Mouse (Mus musculus) CH12.LX (cell line): Measurements from ENCODE around the gene Gsap. TPM values are rescaled to one million over a fixed set of nuclear protein-coding genes. Genes with fewer than 3 reads are reported as not detected.

Experiments used
- DNase-seq: peaks from one replicate; pipeline ENCODE4 v3.0.0-alpha.2; 2013; ENCODE audit errors: extremely low read depth
- H3K27ac ChIP-seq: 2 replicates; pipeline ENCODE4 v1.5.1; 2012; ENCODE audit warnings: low read depth, mild to moderate bottlenecking, control low read depth, moderate library complexity; ENCODE audit not compliant: insufficient read depth
- H3K27me3 ChIP-seq: replicated peaks from 2 replicates; pipeline ENCODE3; 2012; ENCODE audit warnings: inconsistent platforms
- H3K36me3 ChIP-seq, 2 experiments: replicated peaks in 1 of 2; 2 replicates each; pipeline versions ENCODE3 to v1.6.1; 2012; ENCODE audit warnings: inconsistent platforms in 1 of 2, low read length in 1 of 2, mild to moderate bottlenecking in 1 of 2, mixed read lengths in 1 of 2, moderate library complexity in 1 of 2; ENCODE audit not compliant: control insufficient read depth in 1 of 2, insufficient read depth in 1 of 2
- H3K4me1 ChIP-seq, 2 experiments: 2 replicates each; pipeline ENCODE4 v1.6.1; 2012; ENCODE audit warnings: inconsistent platforms in 1 of 2, moderate library complexity in 1 of 2; ENCODE audit not compliant: insufficient read depth in 2 of 2, control insufficient read depth in 1 of 2
- H3K4me2 ChIP-seq: 2 replicates; pipeline ENCODE4 v1.6.1; 2012; ENCODE audit warnings: low read depth, mild to moderate bottlenecking, control low read depth; ENCODE audit not compliant: poor library complexity, insufficient read depth, severe bottlenecking
- H3K4me3 ChIP-seq, 3 experiments: fragments of 150-350 bp in 1 of 3; sonication (generic) in 1 of 3; replicated peaks in 1 of 3; 2 replicates each; pipeline versions ENCODE3 to v1.5.1; 2011 to 2012; ENCODE audit warnings: low read depth in 2 of 3, low read length in 2 of 3, mild to moderate bottlenecking in 2 of 3, moderate library complexity in 2 of 3, control low read depth in 1 of 3, improper control_type of control experiment in 1 of 3, inconsistent platforms in 1 of 3, mixed read lengths in 1 of 3; ENCODE audit not compliant: poor library complexity in 1 of 3
- H3K79me2 ChIP-seq: replicated peaks from 2 replicates; pipeline ENCODE4 v1.6.1; 2012; ENCODE audit warnings: mild to moderate bottlenecking, moderate library complexity; ENCODE audit not compliant: control insufficient read depth, poor library complexity, insufficient read depth, severe bottlenecking; ENCODE audit errors: extremely low read depth
- H3K9ac ChIP-seq: 2 replicates; pipeline ENCODE4 v1.6.1; 2012; ENCODE audit warnings: low read depth, mild to moderate bottlenecking, control low read depth, moderate library complexity; ENCODE audit not compliant: insufficient read depth
- H3K9me3 ChIP-seq: replicated peaks from 2 replicates; pipeline ENCODE3; 2012; ENCODE audit warnings: low read length, inconsistent platforms, mixed read lengths
- CHD1 ChIP-seq: IDR thresholded peaks from 2 replicates; pipeline ENCODE4 v1.6.1; 2012; ENCODE audit warnings: low read depth, low read length, improper control_type of control experiment, inconsistent platforms
- CTCF ChIP-seq, 2 experiments: IDR thresholded peaks in 1 of 2; conservative IDR thresholded peaks in 1 of 2; 2 replicates each; pipeline ENCODE4 v1.5.1; 2011 to 2012; ENCODE audit warnings: low read depth in 2 of 2, low read length in 2 of 2, improper control_type of control experiment in 1 of 2, inconsistent platforms in 1 of 2, mild to moderate bottlenecking in 1 of 2, moderate library complexity in 1 of 2
- EP300 ChIP-seq: IDR thresholded peaks from 2 replicates; pipeline ENCODE4 v1.6.1; 2011; ENCODE audit warnings: low read length, improper control_type of control experiment
- ETS1 ChIP-seq: conservative IDR thresholded peaks from 2 replicates; pipeline ENCODE4 v1.6.1; 2012; ENCODE audit warnings: low read depth, mild to moderate bottlenecking, inconsistent platforms, low read length, improper control_type of control experiment, moderate library complexity
- GABPA ChIP-seq: IDR thresholded peaks from 2 replicates; pipeline ENCODE4 v1.6.1; 2012; ENCODE audit warnings: low read depth, low read length, improper control_type of control experiment, inconsistent platforms; ENCODE audit not compliant: insufficient replicate concordance
- HCFC1 ChIP-seq: IDR thresholded peaks from 2 replicates; pipeline ENCODE4 v1.6.1; 2012; ENCODE audit warnings: low read depth, mild to moderate bottlenecking, inconsistent platforms, low read length, improper control_type of control experiment
- IRF4 ChIP-seq: IDR thresholded peaks from 2 replicates; pipeline ENCODE4 v1.6.1; 2014; ENCODE audit warnings: low read depth, mild to moderate bottlenecking, inconsistent platforms, low read length, improper control_type of control experiment
- JUND ChIP-seq: conservative IDR thresholded peaks from 2 replicates; pipeline ENCODE4 v1.6.1; 2011; ENCODE audit warnings: low read depth, low read length, improper control_type of control experiment
- KAT2A ChIP-seq: IDR thresholded peaks from 2 replicates; pipeline ENCODE4 v1.6.1; 2012; ENCODE audit warnings: low read length, improper control_type of control experiment, inconsistent platforms; ENCODE audit not compliant: insufficient replicate concordance
- MAFK ChIP-seq: IDR thresholded peaks from 2 replicates; pipeline ENCODE4 v1.6.1; 2011; ENCODE audit warnings: low read length, improper control_type of control experiment; ENCODE audit not compliant: insufficient replicate concordance
- MAX ChIP-seq: IDR thresholded peaks from 2 replicates; pipeline ENCODE4 v1.6.1; 2011; ENCODE audit warnings: low read length, improper control_type of control experiment
- MAZ ChIP-seq: IDR thresholded peaks from 2 replicates; pipeline ENCODE4 v1.6.1; 2012; ENCODE audit warnings: low read depth, mild to moderate bottlenecking, inconsistent platforms, low read length, improper control_type of control experiment, moderate library complexity
- MEF2A ChIP-seq: IDR thresholded peaks from 2 replicates; pipeline ENCODE4 v1.6.1; 2014; ENCODE audit warnings: low read depth, mild to moderate bottlenecking, inconsistent platforms, low read length, improper control_type of control experiment, borderline replicate concordance
- MXI1 ChIP-seq: IDR thresholded peaks from 2 replicates; pipeline ENCODE4 v1.6.1; 2011; ENCODE audit warnings: mild to moderate bottlenecking, low read depth, low read length, improper control_type of control experiment
- MYC ChIP-seq: IDR thresholded peaks from 2 replicates; pipeline ENCODE4 v1.6.1; 2011; ENCODE audit warnings: low read depth, mild to moderate bottlenecking, improper control_type of control experiment, low read length
- NRF1 ChIP-seq: IDR thresholded peaks from 2 replicates; pipeline ENCODE4 v1.6.1; 2014; ENCODE audit warnings: low read depth, mild to moderate bottlenecking, inconsistent platforms, low read length, improper control_type of control experiment, moderate library complexity
- PAX5 ChIP-seq: IDR thresholded peaks from 2 replicates; pipeline ENCODE4 v1.6.1; 2012; ENCODE audit warnings: low read length, inconsistent platforms, mixed read lengths
- POLR2A ChIP-seq: IDR thresholded peaks from 2 replicates; pipeline ENCODE4 v1.6.1; 2011; ENCODE audit warnings: low read depth, mild to moderate bottlenecking, improper control_type of control experiment, low read length
- RAD21 ChIP-seq: IDR thresholded peaks from 2 replicates; pipeline ENCODE4 v1.6.1; 2011; ENCODE audit warnings: low read depth, mild to moderate bottlenecking, low read length, improper control_type of control experiment, moderate library complexity
- SIN3A ChIP-seq: IDR thresholded peaks from 2 replicates; pipeline ENCODE4 v1.6.1; 2012; ENCODE audit warnings: low read length, improper control_type of control experiment, inconsistent platforms
- SMC3 ChIP-seq: IDR thresholded peaks from 2 replicates; pipeline ENCODE4 v1.6.1; 2011; ENCODE audit warnings: low read depth, low read length, improper control_type of control experiment
- TBP ChIP-seq: conservative IDR thresholded peaks from 2 replicates; pipeline ENCODE4 v1.6.1; 2011; ENCODE audit warnings: low read depth, low read length, improper control_type of control experiment
- TCF12 ChIP-seq: IDR thresholded peaks from 2 replicates; pipeline ENCODE4 v1.6.1; 2014; ENCODE audit warnings: low read depth, mild to moderate bottlenecking, inconsistent platforms, low read length, improper control_type of control experiment
- UBTF ChIP-seq: IDR thresholded peaks from 2 replicates; pipeline ENCODE4 v1.6.1; 2012; ENCODE audit warnings: low read depth, mild to moderate bottlenecking, inconsistent platforms, low read length, improper control_type of control experiment, moderate library complexity
- USF1 ChIP-seq: IDR thresholded peaks from 2 replicates; pipeline ENCODE4 v1.6.1; 2014; ENCODE audit warnings: low read depth, mild to moderate bottlenecking, inconsistent platforms, low read length, improper control_type of control experiment
- USF2 ChIP-seq: conservative IDR thresholded peaks from 2 replicates; pipeline ENCODE4 v1.6.1; 2011; ENCODE audit warnings: low read depth, low read length, improper control_type of control experiment
- ZKSCAN1 ChIP-seq: IDR thresholded peaks from 2 replicates; pipeline ENCODE4 v1.6.1; 2012; ENCODE audit warnings: low read depth, inconsistent platforms, low read length, improper control_type of control experiment, borderline replicate concordance
- ZNF384 ChIP-seq: IDR thresholded peaks from 2 replicates; pipeline ENCODE4 v1.6.1; 2012; ENCODE audit warnings: low read depth, low read length, improper control_type of control experiment, inconsistent platforms
- dilution Hi-C: fragments of 300-500 bp; cut with MboI; formaldehyde crosslinking; loops from 2 replicates; pipeline ENCODE4 v1.14.3; 2020; ENCODE audit warnings: low sequenced_read_pairs; ENCODE audit not compliant: extremely low pct_unique_long_range_greater_than_20kb, extremely low pct_ligation_motif_present
- in situ Hi-C: fragments of 300-500 bp; cut with MboI; formaldehyde crosslinking; loops from 3 replicates; pipeline ENCODE4 v1.14.3; 2019; ENCODE audit warnings: low sequenced_read_pairs, low pct_ligation_motif_present, low pct_unique_long_range_greater_than_20kb, mixed read lengths
- polyA plus RNA-seq: library from polyadenylated mRNA; unstranded; fragments of >175 nt; gene quantifications from 2 replicates; pipeline ENCODE4 v1.2.1, GENCODE M21; 2012; ENCODE audit warnings: low read depth; ENCODE audit not compliant: insufficient read length
- total RNA-seq, 2 experiments: library from RNA; depleted of rRNA; stranded (reverse); fragments of 300-350 nt in 1 of 2; fragments of >200 nt in 1 of 2; gene quantifications; 2 replicates each; pipeline ENCODE4 v1.2.3; 2012 to 2014

Gsap gene
- total and polyA plus RNA-seq, 3 experiments, result 1.7 to 3.8 (median 2.2) TPM

DNA sequence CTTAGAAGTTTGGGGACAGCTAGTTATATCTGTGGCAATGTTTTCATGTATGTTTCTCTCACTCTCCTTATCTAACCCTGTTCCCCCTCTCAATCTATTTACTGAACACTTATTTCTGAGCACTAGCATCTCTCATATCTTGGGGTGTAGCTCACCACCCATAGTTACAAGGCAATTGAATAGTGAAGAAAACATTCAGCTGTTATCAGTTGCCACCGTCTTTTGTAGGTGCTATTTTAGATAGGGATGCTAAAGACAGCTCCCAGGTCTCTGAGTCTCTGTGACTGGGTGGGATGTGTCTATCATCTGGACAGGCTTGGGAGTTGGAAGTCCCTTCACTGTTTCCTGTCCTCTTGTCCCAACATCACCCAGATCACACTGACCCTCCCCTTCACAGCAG lies 25.3 kb upstream of the Gsap start:
- no peak for DNase-seq
- no peaks in the 10 kb centered on the region for H3K79me2 ChIP-seq
- H3K4me3 ChIP-seq, result no peak overlapping the region
- no peaks in the 10 kb centered on the region for H3K36me3 ChIP-seq
- H3K4me1 ChIP-seq, result peaks cover 0 to 7% of the 10 kb centered on the region in 2 experiments; a peak in 2 of 4 replicates
- no peaks in the 10 kb centered on the region for H3K27me3 ChIP-seq
- H3K9me3 ChIP-seq, result peaks cover 6% of the 10 kb centered on the region
- in situ Hi-C loops, result no loop called here
- H3K9ac ChIP-seq, result no peak overlapping the region
- no peak overlapping the region for H3K4me2 ChIP-seq
- TF ChIP-seq PAX5, result no peak
- no peak for TF ChIP-seq TCF12
- no peak for TF ChIP-seq ZKSCAN1
- no peak for TF ChIP-seq POLR2A
- no peak for TF ChIP-seq ZNF384
- no peak for TF ChIP-seq ETS1
- no peak for TF ChIP-seq MYC
- TF ChIP-seq MEF2A, result no peak
- TF ChIP-seq CTCF (conservative IDR thresholded peaks at IDR 0.05 in 1 of 2, IDR thresholded peaks at IDR 0.05 in 1 of 2; ENCODE audit: low read depth in 2 of 2, low read length in 2 of 2), result no peak
- no peak for TF ChIP-seq USF2
- TF ChIP-seq MAX, result no peak
- TF ChIP-seq JUND, result no peak
- TF ChIP-seq SMC3, result no peak
- no peak for TF ChIP-seq RAD21
- no peak for TF ChIP-seq IRF4
- no peak for TF ChIP-seq USF1
- TF ChIP-seq GABPA, result no peak
- no peak for TF ChIP-seq CHD1
- TF ChIP-seq KAT2A, result no peak
- H3K27ac ChIP-seq, result no peak overlapping the region
- dilution Hi-C loops, result no loop called here

DNA sequence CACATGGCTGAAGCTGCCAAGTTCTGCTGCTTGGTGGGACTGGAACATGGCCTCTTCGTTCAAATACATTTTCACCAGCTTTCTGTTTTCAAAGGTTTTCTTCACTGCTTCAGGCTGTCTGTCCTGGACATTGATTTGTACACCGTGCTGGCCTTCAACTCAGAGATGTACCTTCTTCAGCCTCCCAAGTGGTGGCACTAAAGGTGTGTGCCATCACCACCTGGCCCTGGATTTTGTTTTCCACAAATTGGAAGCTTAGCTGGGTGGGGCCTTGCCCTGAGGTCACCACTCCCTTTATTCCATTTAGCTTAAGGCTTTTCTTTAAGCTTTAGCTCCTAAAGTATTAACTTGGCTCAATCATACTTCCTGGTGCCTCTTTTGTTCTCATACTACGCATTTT lies 22.6 kb upstream of the Gsap start:
- Histone ChIP-seq H3K4me3 (no peak overlapping the region), H3K27ac (no peak overlapping the region), H3K36me3 (no peaks in the 10 kb centered on the region), H3K4me1 (peaks cover 0 to 7% of the 10 kb centered on the region in 2 experiments; a peak in 2 of 4 replicates), H3K9me3 (no peaks in the 10 kb centered on the region), H3K4me2 (no peak overlapping the region), H3K9ac (no peak overlapping the region), H3K27me3 (no peaks in the 10 kb centered on the region), H3K79me2 (no peaks in the 10 kb centered on the region)
- in situ Hi-C loops, result no loop called here
- dilution Hi-C loops, result no loop called here
- TF ChIP-seq MAFK (no peak), JUND (no peak), ZNF384 (no peak), MXI1 (no peak), USF1 (no peak), EP300 (no peak), TCF12 (no peak), HCFC1 (no peak), CTCF (conservative IDR thresholded peaks at IDR 0.05 in 1 of 2, IDR thresholded peaks at IDR 0.05 in 1 of 2; ENCODE audit: low read depth in 2 of 2, low read length in 2 of 2) (no peak; a peak in 1 of 4 replicates), IRF4 (no peak), UBTF (no peak), SMC3 (no peak), SIN3A (no peak), CHD1 (no peak), NRF1 (no peak), RAD21 (no peak; the same call in none of the 2 replicates), MAZ (no peak), MYC (no peak), TBP (no peak)
- DNase-seq, result no peak
